ENCODE assay signal across 8 mouse cellular contexts in the genomic region with DNA sequence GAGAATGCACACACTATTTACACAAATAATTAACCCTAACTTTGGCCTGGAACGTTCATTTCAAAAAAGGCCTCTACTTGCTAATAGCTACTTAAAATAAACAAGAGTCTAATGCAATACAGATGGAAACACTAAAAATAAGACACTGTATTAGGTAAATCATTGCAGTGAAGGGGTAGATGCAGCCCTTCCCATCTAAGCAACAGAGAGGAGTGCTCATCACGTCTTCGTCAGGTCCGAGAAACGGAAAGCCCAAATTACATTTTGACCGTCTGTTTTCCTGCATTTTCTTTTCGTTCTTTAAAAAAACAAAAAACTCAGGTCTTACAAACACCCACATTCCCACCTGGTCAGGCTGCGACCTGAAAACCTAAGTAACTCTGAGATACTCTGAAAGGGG. TPM values are rescaled to one million over a fixed set of nuclear protein-coding genes. Genes with fewer than 3 reads are reported as not detected.
DNase-seq lines count a peak whose midpoint lies in the region; ATAC-seq and TF ChIP-seq lines count a peak whose summit lies in the region.

No protein-coding gene starts in this region.

- peaks cover 0 to 4% of the 10 kb centered on the region in 2 experiments; a peak in 1 of 4 replicates for H3K4me1 ChIP-seq in heart, embryonic 14.5 days (ENCODE audit: control insufficient read depth in 2 of 2, insufficient read depth in 2 of 2, low read length in 2 of 2)
- H3K4me1 ChIP-seq in ES-Bruce4 (ENCODE audit: control insufficient read depth, insufficient read depth, low read length) = no peaks in the 10 kb centered on the region
- peaks cover 12% of the 10 kb centered on the region for H3K4me1 ChIP-seq in forebrain, embryonic 16.5 days (replicated peaks; ENCODE audit: control insufficient read depth, insufficient read depth, low read length)

- peak overlapping the region; percentile 76 for H3K9ac ChIP-seq in heart, embryonic 14.5 days (ENCODE audit: low read length)
- peak overlapping the region; percentile 81 for H3K9ac ChIP-seq in ES-Bruce4 (ENCODE audit: low read depth, poor library complexity, severe bottlenecking)
- H3K9ac ChIP-seq in forebrain, embryonic 16.5 days (replicated peaks; ENCODE audit: low read depth, low read length) = peak overlapping the region; percentile 67

- no peaks in the 10 kb centered on the region for H3K9me3 ChIP-seq in heart, embryonic 14.5 days (ENCODE audit: control insufficient read depth, low read length)
- no peaks in the 10 kb centered on the region for H3K9me3 ChIP-seq in ES-Bruce4 (replicated peaks; ENCODE audit: control insufficient read depth, insufficient read depth, low read length, poor library complexity, severe bottlenecking)
- no peaks in the 10 kb centered on the region for H3K9me3 ChIP-seq in forebrain, embryonic 16.5 days (ENCODE audit: control insufficient read depth, low read length)

- peak overlapping the region; percentile 67 to 72 for H3K4me3 ChIP-seq in heart, embryonic 14.5 days (ENCODE audit: control insufficient read depth in 1 of 2, insufficient read depth in 1 of 2, low read depth in 1 of 2, low read length in 2 of 2)
- H3K4me3 ChIP-seq in ES-Bruce4 (ENCODE audit: low read depth, low read length) = peak overlapping the region; percentile 80
- H3K4me3 ChIP-seq in forebrain, embryonic 16.5 days (replicated peaks; ENCODE audit: low read length) = peak overlapping the region; percentile 82
- H3K4me3 ChIP-seq in macrophage (ENCODE audit: inconsistent target) = peak overlapping the region; percentile 45

- peak overlapping the region; percentile 82 for H3K4me2 ChIP-seq in heart, embryonic 14.5 days (ENCODE audit: low read length)
- peak overlapping the region; percentile 94 for H3K4me2 ChIP-seq in forebrain, embryonic 16.5 days (ENCODE audit: low read length)

- 0 out of 4 replicates have a peak overlapping the region, but pooled peaks of 1 of the 2 experiments have one; percentile 1 for H3K27ac ChIP-seq in heart, embryonic 14.5 days (replicated peaks in 1 of 2; ENCODE audit: control insufficient read depth in 1 of 2, insufficient read depth in 1 of 2, low read depth in 2 of 2, low read length in 2 of 2)
- H3K27ac ChIP-seq in ES-Bruce4 (ENCODE audit: insufficient read depth, low read length) = no peak overlapping the region
- H3K27ac ChIP-seq in forebrain, embryonic 16.5 days (ENCODE audit: low read length) = no peak overlapping the region
- H3K27ac ChIP-seq in macrophage = no peak overlapping the region

- no peak for DNase-seq in heart, postnatal 4 days
- no peak for DNase-seq in layer of hippocampus, adult 9-11 months
- DNase-seq in right cerebral cortex, postnatal 4 days = no peak
- DNase-seq in spleen, postnatal 4 days (ENCODE audit: low spot score in 2 of 2) = no peak

- peaks cover 54% of the 10 kb centered on the region for H3K79me2 ChIP-seq in macrophage (ENCODE audit: inconsistent target)

- no peak for TF ChIP-seq POLR2A in ES-Bruce4 (IDR thresholded peaks at IDR 0.05; ENCODE audit: insufficient read depth, low read length)

- peaks cover 8% of the 10 kb centered on the region; the same call in 1 of the 2 replicates for H3K27me3 ChIP-seq in heart, embryonic 14.5 days (ENCODE audit: control insufficient read depth, insufficient read depth, low read length)
- 0 out of 2 replicates have a peak, but pooled peaks cover 2% of the 10 kb centered on the region for H3K27me3 ChIP-seq in ES-Bruce4 (ENCODE audit: control insufficient read depth, insufficient read depth, low read length, poor library complexity, severe bottlenecking)
- peaks cover 8% of the 10 kb centered on the region; the same call in 1 of the 2 replicates for H3K27me3 ChIP-seq in forebrain, embryonic 16.5 days (replicated peaks; ENCODE audit: control insufficient read depth, insufficient read depth, low read length)

- no peaks in the 10 kb centered on the region for H3K36me3 ChIP-seq in heart, embryonic 14.5 days (ENCODE audit: control insufficient read depth, insufficient read depth, low read length)
- H3K36me3 ChIP-seq in ES-Bruce4 (ENCODE audit: control insufficient read depth, insufficient read depth, low read length, poor library complexity, severe bottlenecking) (no peaks in the 10 kb centered on the region), macrophage (ENCODE audit: inconsistent target) (no peaks in the 10 kb centered on the region)
- H3K36me3 ChIP-seq in forebrain, embryonic 16.5 days (ENCODE audit: control insufficient read depth, insufficient read depth) = no peaks in the 10 kb centered on the region

- WGBS in heart, embryonic 14.5 days = 17% methylated on average over 8 of the region's 8 CpGs
- 14% methylated on average over 8 of the region's 8 CpGs for WGBS in forebrain, embryonic 16.5 days
- 19% methylated on average over 8 of the region's 8 CpGs for WGBS in macrophage (ENCODE audit: missing documents)

- TF ChIP-seq EP300 in ES-Bruce4 (IDR thresholded peaks at IDR 0.05; ENCODE audit: insufficient read depth, low read depth, low read length) = no peak

- ATAC-seq in heart, embryonic 14.5 days (ENCODE audit: insufficient number of reproducible peaks, insufficient read depth, low FRiP score, low read depth) = no peak
- ATAC-seq in forebrain, embryonic 16.5 days = no peak

- TF ChIP-seq CTCF in ES-Bruce4 (IDR thresholded peaks at IDR 0.05; ENCODE audit: low read depth, low read length) = no peak

RNA-seq across cellular contexts. Expression of gene Vps13a, which starts 0.9 kb away (rescaled TPM):
- polyA plus RNA-seq in heart, embryonic 14.5 days (2014; fragmentation: Nextera tagmentation; extraction: Ambion mirVana) = 10.7 and 11.3 TPM in 2 replicates
- total RNA-seq in heart, postnatal 4 days (2021) = 10 to 100 TPM; 24.6 to 27.1 TPM
- polyA plus RNA-seq in ES-Bruce4 (2011; ENCODE audit: insufficient read depth, insufficient read length, low read depth, missing spikeins) (35.9 and 42.2 TPM in 2 replicates), macrophage (2018) (9.3 to 10.2 TPM (median 10.1 TPM) in 3 replicates)
- 7.7 and 9.3 TPM in 2 replicates for polyA plus RNA-seq in forebrain, embryonic 16.5 days (2015; fragmentation: Nextera tagmentation; extraction: Ambion mirVana)
- 100 to 1,000 TPM in 18 of 26 experiments, 10 to 100 TPM in 8; 51.7 to 150 (median 111) TPM for total RNA-seq in macrophage (2018; cell fraction: chromatin; rRNA removed)
- 10 to 100 TPM in 24 of 26 experiments, 1 to 10 TPM in 2; 8.0 to 18.3 (median 13.7) TPM for total RNA-seq in macrophage (2018; cell fraction: cytosol; rRNA removed)
- total RNA-seq in macrophage (2018; cell fraction: nucleus; rRNA removed) = 10 to 100 TPM; 31.3 to 87.5 (median 57.4) TPM
